Mouse (Mus musculus): ENCODE data around the gene Usp33. TPM values are rescaled to one million over a fixed set of nuclear protein-coding genes. Genes with fewer than 3 reads are reported as not detected.

Usp33 gene
- polyA plus RNA-seq, 1 experiment from 2014 or later, result 33.0 TPM

DNA sequence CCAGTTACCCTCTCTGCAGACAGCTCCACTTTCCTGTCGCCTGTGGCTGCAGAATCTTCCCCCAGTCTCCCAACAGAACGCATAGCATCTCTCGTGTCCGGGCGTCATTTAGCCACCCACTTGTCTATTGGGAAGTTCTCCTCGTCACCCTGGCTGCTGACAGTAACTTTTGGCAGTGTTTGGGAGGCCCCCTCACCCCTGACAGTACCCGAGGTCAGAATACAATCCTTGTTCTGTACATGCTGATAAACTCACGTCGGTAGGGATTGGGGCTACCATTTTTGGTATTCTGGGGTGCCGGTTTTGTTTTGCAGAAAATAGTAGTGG, 50.7 kb downstream of the Usp33 start:
- ATAC-seq (ENCODE audit: insufficient number of reproducible peaks, insufficient read depth, low FRiP score, low read depth), result no peak
- Histone ChIP-seq H3K4me1 (ENCODE audit: control insufficient read depth in 2 of 2, insufficient read depth in 2 of 2, low read length in 2 of 2) (peaks cover 5 to 31% of the 10 kb centered on the region in 2 experiments; a peak in 3 of 4 replicates), H3K9me3 (ENCODE audit: control insufficient read depth, low read length) (no peaks in the 10 kb centered on the region), H3K4me3 (ENCODE audit: control insufficient read depth in 1 of 2, insufficient read depth in 1 of 2, low read depth in 1 of 2, low read length in 2 of 2) (peak overlapping the region; percentile 83 to 93), H3K9ac (ENCODE audit: low read length) (peak overlapping the region; percentile 93), H3K27me3 (ENCODE audit: control insufficient read depth, insufficient read depth, low read length) (no peaks in the 10 kb centered on the region), H3K4me2 (ENCODE audit: low read length) (peak overlapping the region; percentile 88), H3K27ac (replicated peaks in 1 of 2; ENCODE audit: control insufficient read depth in 1 of 2, insufficient read depth in 1 of 2, low read depth in 2 of 2, low read length in 2 of 2) (peak overlapping the region; percentile 61 to 99), H3K36me3 (ENCODE audit: control insufficient read depth, insufficient read depth, low read length) (peaks cover 17% of the 10 kb centered on the region)
- under 1% methylated on average over 9 of the region's 10 CpGs for WGBS

- ATAC-seq (ENCODE audit: insufficient number of reproducible peaks, insufficient read depth, low FRiP score, low read depth), result no peak
- peak overlapping the region; percentile 61 to 99; a peak in 3 of 4 replicates for H3K27ac ChIP-seq (replicated peaks in 1 of 2; ENCODE audit: control insufficient read depth in 1 of 2, insufficient read depth in 1 of 2, low read depth in 2 of 2, low read length in 2 of 2)
- H3K4me1 ChIP-seq (ENCODE audit: control insufficient read depth in 2 of 2, insufficient read depth in 2 of 2, low read length in 2 of 2), result peaks cover 7 to 36% of the 10 kb centered on the region in 2 experiments
- H3K9me3 ChIP-seq (ENCODE audit: control insufficient read depth, low read length), result no peaks in the 10 kb centered on the region
- H3K9ac ChIP-seq (ENCODE audit: low read length), result peak overlapping the region; percentile 93
- no peaks in the 10 kb centered on the region for H3K27me3 ChIP-seq (ENCODE audit: control insufficient read depth, insufficient read depth, low read length)
- peak overlapping the region; percentile 83 to 93; a peak in 3 of 4 replicates for H3K4me3 ChIP-seq (ENCODE audit: control insufficient read depth in 1 of 2, insufficient read depth in 1 of 2, low read depth in 1 of 2, low read length in 2 of 2)
- peak overlapping the region; percentile 88 for H3K4me2 ChIP-seq (ENCODE audit: low read length)
- 38% methylated on average over 9 of the region's 9 CpGs for WGBS
- H3K36me3 ChIP-seq (ENCODE audit: control insufficient read depth, insufficient read depth, low read length), result peaks cover 12% of the 10 kb centered on the region
Observed at GRCm38 (mm10) chr3:152397335-152397940, 51.2 kb downstream of the Usp33 start.

GRCm38 (mm10) chr3:152400441-152400840, 54.2 kb downstream of the Usp33 start:
- no peak overlapping the region for H3K4me3 ChIP-seq (ENCODE audit: control insufficient read depth in 1 of 2, insufficient read depth in 1 of 2, low read depth in 1 of 2, low read length in 2 of 2)
- no peak for ATAC-seq (ENCODE audit: insufficient number of reproducible peaks, insufficient read depth, low FRiP score, low read depth)

GRCm38 (mm10) chr3:152400875-152401274, 54.6 kb downstream of the Usp33 start:
- 88% methylated on average over 3 of the region's 3 CpGs for WGBS
- Histone ChIP-seq H3K9ac (ENCODE audit: low read length) (no peak overlapping the region), H3K4me1 (ENCODE audit: control insufficient read depth in 2 of 2, insufficient read depth in 2 of 2, low read length in 2 of 2) (peaks cover 5 to 37% of the 10 kb centered on the region in 2 experiments), H3K4me3 (ENCODE audit: control insufficient read depth in 1 of 2, insufficient read depth in 1 of 2, low read depth in 1 of 2, low read length in 2 of 2) (no peak overlapping the region), H3K9me3 (ENCODE audit: control insufficient read depth, low read length) (no peaks in the 10 kb centered on the region), H3K36me3 (ENCODE audit: control insufficient read depth, insufficient read depth, low read length) (no peaks in the 10 kb centered on the region), H3K4me2 (ENCODE audit: low read length) (no peak overlapping the region), H3K27ac (replicated peaks in 1 of 2; ENCODE audit: control insufficient read depth in 1 of 2, insufficient read depth in 1 of 2, low read depth in 2 of 2, low read length in 2 of 2) (no peak overlapping the region), H3K27me3 (ENCODE audit: control insufficient read depth, insufficient read depth, low read length) (no peaks in the 10 kb centered on the region)
- ATAC-seq (ENCODE audit: insufficient number of reproducible peaks, insufficient read depth, low FRiP score, low read depth), result no peak

More at GRCm38 (mm10) chr3:152400441-152400840, 54.2 kb downstream of the Usp33 start:
- Histone ChIP-seq H3K27ac (replicated peaks in 1 of 2; ENCODE audit: control insufficient read depth in 1 of 2, insufficient read depth in 1 of 2, low read depth in 2 of 2, low read length in 2 of 2) (no peak overlapping the region), H3K36me3 (ENCODE audit: control insufficient read depth, insufficient read depth, low read length) (no peaks in the 10 kb centered on the region), H3K9me3 (ENCODE audit: control insufficient read depth, low read length) (no peaks in the 10 kb centered on the region), H3K9ac (ENCODE audit: low read length) (no peak overlapping the region), H3K27me3 (ENCODE audit: control insufficient read depth, insufficient read depth, low read length) (no peaks in the 10 kb centered on the region), H3K4me1 (ENCODE audit: control insufficient read depth in 2 of 2, insufficient read depth in 2 of 2, low read length in 2 of 2) (peaks cover 5 to 33% of the 10 kb centered on the region in 2 experiments), H3K4me2 (ENCODE audit: low read length) (no peak overlapping the region)
- 92% methylated on average over 5 of the region's 5 CpGs for WGBS

GRCm38 (mm10) chr3:152401964-152402670, 55.8 kb downstream of the Usp33 start:
- no peaks in the 10 kb centered on the region for H3K9me3 ChIP-seq (ENCODE audit: control insufficient read depth, low read length)
- H3K4me1 ChIP-seq (ENCODE audit: control insufficient read depth in 2 of 2, insufficient read depth in 2 of 2, low read length in 2 of 2), result peaks cover 6 to 47% of the 10 kb centered on the region in 2 experiments
- H3K27me3 ChIP-seq (ENCODE audit: control insufficient read depth, insufficient read depth, low read length), result no peaks in the 10 kb centered on the region
- 59% methylated on average over 7 of the region's 7 CpGs for WGBS
- H3K27ac ChIP-seq (replicated peaks in 1 of 2; ENCODE audit: control insufficient read depth in 1 of 2, insufficient read depth in 1 of 2, low read depth in 2 of 2, low read length in 2 of 2), result peak overlapping the region in 1 of 2 experiments; percentile 27; a peak in 2 of 4 replicates
- no peak overlapping the region for H3K4me3 ChIP-seq (ENCODE audit: control insufficient read depth in 1 of 2, insufficient read depth in 1 of 2, low read depth in 1 of 2, low read length in 2 of 2)
- no peak overlapping the region for H3K4me2 ChIP-seq (ENCODE audit: low read length)
- H3K9ac ChIP-seq (ENCODE audit: low read length), result no peak overlapping the region
- no peaks in the 10 kb centered on the region for H3K36me3 ChIP-seq (ENCODE audit: control insufficient read depth, insufficient read depth, low read length)
- no peak for ATAC-seq (ENCODE audit: insufficient number of reproducible peaks, insufficient read depth, low FRiP score, low read depth)

GRCm38 (mm10) chr3:152402671-152403066, 56.4 kb downstream of the Usp33 start:
- peaks cover 7 to 47% of the 10 kb centered on the region in 2 experiments for H3K4me1 ChIP-seq (ENCODE audit: control insufficient read depth in 2 of 2, insufficient read depth in 2 of 2, low read length in 2 of 2)
- no peak for ATAC-seq (ENCODE audit: insufficient number of reproducible peaks, insufficient read depth, low FRiP score, low read depth)
- 84% methylated on average over 3 of the region's 3 CpGs for WGBS
- no peaks in the 10 kb centered on the region for H3K9me3 ChIP-seq (ENCODE audit: control insufficient read depth, low read length)
- H3K27me3 ChIP-seq (ENCODE audit: control insufficient read depth, insufficient read depth, low read length), result no peaks in the 10 kb centered on the region
- no peak overlapping the region for H3K9ac ChIP-seq (ENCODE audit: low read length)
- H3K4me2 ChIP-seq (ENCODE audit: low read length), result no peak overlapping the region
- H3K4me3 ChIP-seq (ENCODE audit: control insufficient read depth in 1 of 2, insufficient read depth in 1 of 2, low read depth in 1 of 2, low read length in 2 of 2), result no peak overlapping the region
- no peaks in the 10 kb centered on the region for H3K36me3 ChIP-seq (ENCODE audit: control insufficient read depth, insufficient read depth, low read length)
- H3K27ac ChIP-seq (replicated peaks in 1 of 2; ENCODE audit: control insufficient read depth in 1 of 2, insufficient read depth in 1 of 2, low read depth in 2 of 2, low read length in 2 of 2), result peak overlapping the region in 1 of 2 experiments; percentile 27; a peak in 2 of 4 replicates

GRCm38 (mm10) chr3:152403827-152404226, 57.5 kb downstream of the Usp33 start:
- WGBS, result 68% methylated on average over 2 of the region's 2 CpGs
- H3K4me1 ChIP-seq (ENCODE audit: control insufficient read depth in 2 of 2, insufficient read depth in 2 of 2, low read length in 2 of 2), result peaks cover 7 to 41% of the 10 kb centered on the region in 2 experiments

More at GRCm38 (mm10) chr3:152403827-152404226, 57.5 kb downstream of the Usp33 start:
- no peak for ATAC-seq (ENCODE audit: insufficient number of reproducible peaks, insufficient read depth, low FRiP score, low read depth)
- no peak overlapping the region for H3K9ac ChIP-seq (ENCODE audit: low read length)
- H3K9me3 ChIP-seq (ENCODE audit: control insufficient read depth, low read length), result no peaks in the 10 kb centered on the region
- no peaks in the 10 kb centered on the region for H3K36me3 ChIP-seq (ENCODE audit: control insufficient read depth, insufficient read depth, low read length)
- H3K4me2 ChIP-seq (ENCODE audit: low read length), result no peak overlapping the region
- H3K4me3 ChIP-seq (ENCODE audit: control insufficient read depth in 1 of 2, insufficient read depth in 1 of 2, low read depth in 1 of 2, low read length in 2 of 2), result no peak overlapping the region
- no peaks in the 10 kb centered on the region for H3K27me3 ChIP-seq (ENCODE audit: control insufficient read depth, insufficient read depth, low read length)
- no peak overlapping the region for H3K27ac ChIP-seq (replicated peaks in 1 of 2; ENCODE audit: control insufficient read depth in 1 of 2, insufficient read depth in 1 of 2, low read depth in 2 of 2, low read length in 2 of 2)

Measured in heart, embryonic 14.5 days (tissue).